Mouse (Mus musculus) CH12.LX (cell line): ENCODE measurements around the gene Gm49320. TPM values are rescaled to one million over a fixed set of nuclear protein-coding genes. Genes with fewer than 3 reads are reported as not detected.
A peak's percentile ranks its signal among the peaks of the same experiment; 100 is the strongest.

ENCODE experiments used
- DNase-seq: peaks from one replicate; pipeline ENCODE4 v3.0.0-alpha.2; 2013; ENCODE audit errors: extremely low read depth
- H3K27ac ChIP-seq: 2 replicates; pipeline ENCODE4 v1.5.1; 2012; ENCODE audit warnings: low read depth, mild to moderate bottlenecking, control low read depth, moderate library complexity; ENCODE audit not compliant: insufficient read depth
- H3K27me3 ChIP-seq: replicated peaks from 2 replicates; pipeline ENCODE3; 2012; ENCODE audit warnings: inconsistent platforms
- H3K36me3 ChIP-seq, 2 experiments: replicated peaks in 1 of 2; 2 replicates each; pipeline versions ENCODE3 to v1.6.1; 2012; ENCODE audit warnings: inconsistent platforms in 1 of 2, low read length in 1 of 2, mild to moderate bottlenecking in 1 of 2, mixed read lengths in 1 of 2, moderate library complexity in 1 of 2; ENCODE audit not compliant: control insufficient read depth in 1 of 2, insufficient read depth in 1 of 2
- H3K4me1 ChIP-seq, 2 experiments: 2 replicates each; pipeline ENCODE4 v1.6.1; 2012; ENCODE audit warnings: inconsistent platforms in 1 of 2, moderate library complexity in 1 of 2; ENCODE audit not compliant: insufficient read depth in 2 of 2, control insufficient read depth in 1 of 2
- H3K4me2 ChIP-seq: 2 replicates; pipeline ENCODE4 v1.6.1; 2012; ENCODE audit warnings: low read depth, mild to moderate bottlenecking, control low read depth; ENCODE audit not compliant: poor library complexity, insufficient read depth, severe bottlenecking
- H3K4me3 ChIP-seq, 3 experiments: fragments of 150-350 bp in 1 of 3; sonication (generic) in 1 of 3; replicated peaks in 1 of 3; 2 replicates each; pipeline versions ENCODE3 to v1.5.1; 2011 to 2012; ENCODE audit warnings: low read depth in 2 of 3, low read length in 2 of 3, mild to moderate bottlenecking in 2 of 3, moderate library complexity in 2 of 3, control low read depth in 1 of 3, improper control_type of control experiment in 1 of 3, inconsistent platforms in 1 of 3, mixed read lengths in 1 of 3; ENCODE audit not compliant: poor library complexity in 1 of 3
- H3K79me2 ChIP-seq: replicated peaks from 2 replicates; pipeline ENCODE4 v1.6.1; 2012; ENCODE audit warnings: mild to moderate bottlenecking, moderate library complexity; ENCODE audit not compliant: control insufficient read depth, poor library complexity, insufficient read depth, severe bottlenecking; ENCODE audit errors: extremely low read depth
- H3K9ac ChIP-seq: 2 replicates; pipeline ENCODE4 v1.6.1; 2012; ENCODE audit warnings: low read depth, mild to moderate bottlenecking, control low read depth, moderate library complexity; ENCODE audit not compliant: insufficient read depth
- H3K9me3 ChIP-seq: replicated peaks from 2 replicates; pipeline ENCODE3; 2012; ENCODE audit warnings: low read length, inconsistent platforms, mixed read lengths
- BHLHE40 ChIP-seq: IDR thresholded peaks from 2 replicates; pipeline ENCODE4 v1.6.1; 2011; ENCODE audit warnings: mild to moderate bottlenecking, low read depth, low read length, improper control_type of control experiment
- CHD1 ChIP-seq: IDR thresholded peaks from 2 replicates; pipeline ENCODE4 v1.6.1; 2012; ENCODE audit warnings: low read depth, low read length, improper control_type of control experiment, inconsistent platforms
- CHD2 ChIP-seq: IDR thresholded peaks from 2 replicates; pipeline ENCODE4 v1.6.1; 2011; ENCODE audit warnings: low read length, improper control_type of control experiment
- CTCF ChIP-seq, 2 experiments: IDR thresholded peaks in 1 of 2; conservative IDR thresholded peaks in 1 of 2; 2 replicates each; pipeline ENCODE4 v1.5.1; 2011 to 2012; ENCODE audit warnings: low read depth in 2 of 2, low read length in 2 of 2, improper control_type of control experiment in 1 of 2, inconsistent platforms in 1 of 2, mild to moderate bottlenecking in 1 of 2, moderate library complexity in 1 of 2
- E2F4 ChIP-seq: IDR thresholded peaks from 2 replicates; pipeline ENCODE4 v1.6.1; 2011; ENCODE audit warnings: low read depth, low read length, improper control_type of control experiment; ENCODE audit not compliant: insufficient replicate concordance
- ELF1 ChIP-seq: IDR thresholded peaks from 2 replicates; pipeline ENCODE4 v1.6.1; 2014; ENCODE audit warnings: low read depth, mild to moderate bottlenecking, inconsistent platforms, low read length, improper control_type of control experiment
- EP300 ChIP-seq: IDR thresholded peaks from 2 replicates; pipeline ENCODE4 v1.6.1; 2011; ENCODE audit warnings: low read length, improper control_type of control experiment
- ETS1 ChIP-seq: conservative IDR thresholded peaks from 2 replicates; pipeline ENCODE4 v1.6.1; 2012; ENCODE audit warnings: low read depth, mild to moderate bottlenecking, inconsistent platforms, low read length, improper control_type of control experiment, moderate library complexity
- GABPA ChIP-seq: IDR thresholded peaks from 2 replicates; pipeline ENCODE4 v1.6.1; 2012; ENCODE audit warnings: low read depth, low read length, improper control_type of control experiment, inconsistent platforms; ENCODE audit not compliant: insufficient replicate concordance
- HCFC1 ChIP-seq: IDR thresholded peaks from 2 replicates; pipeline ENCODE4 v1.6.1; 2012; ENCODE audit warnings: low read depth, mild to moderate bottlenecking, inconsistent platforms, low read length, improper control_type of control experiment
- IRF4 ChIP-seq: IDR thresholded peaks from 2 replicates; pipeline ENCODE4 v1.6.1; 2014; ENCODE audit warnings: low read depth, mild to moderate bottlenecking, inconsistent platforms, low read length, improper control_type of control experiment
- JUN ChIP-seq: IDR thresholded peaks from 2 replicates; pipeline ENCODE4 v1.6.1; 2011; ENCODE audit warnings: low read depth, mild to moderate bottlenecking, low read length, improper control_type of control experiment, moderate library complexity; ENCODE audit not compliant: insufficient read depth
- JUND ChIP-seq: conservative IDR thresholded peaks from 2 replicates; pipeline ENCODE4 v1.6.1; 2011; ENCODE audit warnings: low read depth, low read length, improper control_type of control experiment
- KAT2A ChIP-seq: IDR thresholded peaks from 2 replicates; pipeline ENCODE4 v1.6.1; 2012; ENCODE audit warnings: low read length, improper control_type of control experiment, inconsistent platforms; ENCODE audit not compliant: insufficient replicate concordance
- MAFK ChIP-seq: IDR thresholded peaks from 2 replicates; pipeline ENCODE4 v1.6.1; 2011; ENCODE audit warnings: low read length, improper control_type of control experiment; ENCODE audit not compliant: insufficient replicate concordance
- MAX ChIP-seq: IDR thresholded peaks from 2 replicates; pipeline ENCODE4 v1.6.1; 2011; ENCODE audit warnings: low read length, improper control_type of control experiment
- MAZ ChIP-seq: IDR thresholded peaks from 2 replicates; pipeline ENCODE4 v1.6.1; 2012; ENCODE audit warnings: low read depth, mild to moderate bottlenecking, inconsistent platforms, low read length, improper control_type of control experiment, moderate library complexity
- MEF2A ChIP-seq: IDR thresholded peaks from 2 replicates; pipeline ENCODE4 v1.6.1; 2014; ENCODE audit warnings: low read depth, mild to moderate bottlenecking, inconsistent platforms, low read length, improper control_type of control experiment, borderline replicate concordance
- MXI1 ChIP-seq: IDR thresholded peaks from 2 replicates; pipeline ENCODE4 v1.6.1; 2011; ENCODE audit warnings: mild to moderate bottlenecking, low read depth, low read length, improper control_type of control experiment
- NELFE ChIP-seq: IDR thresholded peaks from 2 replicates; pipeline ENCODE4 v1.6.1; 2011; ENCODE audit warnings: low read depth, low read length, improper control_type of control experiment
- NRF1 ChIP-seq: IDR thresholded peaks from 2 replicates; pipeline ENCODE4 v1.6.1; 2014; ENCODE audit warnings: low read depth, mild to moderate bottlenecking, inconsistent platforms, low read length, improper control_type of control experiment, moderate library complexity
- PAX5 ChIP-seq: IDR thresholded peaks from 2 replicates; pipeline ENCODE4 v1.6.1; 2012; ENCODE audit warnings: low read length, inconsistent platforms, mixed read lengths
- POLR2A ChIP-seq: IDR thresholded peaks from 2 replicates; pipeline ENCODE4 v1.6.1; 2011; ENCODE audit warnings: low read depth, mild to moderate bottlenecking, improper control_type of control experiment, low read length
- POLR2AphosphoS2 ChIP-seq: IDR thresholded peaks from 2 replicates; pipeline ENCODE4 v1.6.1; 2011; ENCODE audit warnings: low read depth, low read length, improper control_type of control experiment
- RAD21 ChIP-seq: IDR thresholded peaks from 2 replicates; pipeline ENCODE4 v1.6.1; 2011; ENCODE audit warnings: low read depth, mild to moderate bottlenecking, low read length, improper control_type of control experiment, moderate library complexity
- RCOR1 ChIP-seq: conservative IDR thresholded peaks from 2 replicates; pipeline ENCODE4 v1.6.1; 2012; ENCODE audit warnings: low read depth, mild to moderate bottlenecking, inconsistent platforms, low read length, improper control_type of control experiment
- SIN3A ChIP-seq: IDR thresholded peaks from 2 replicates; pipeline ENCODE4 v1.6.1; 2012; ENCODE audit warnings: low read length, improper control_type of control experiment, inconsistent platforms
- SMC3 ChIP-seq: IDR thresholded peaks from 2 replicates; pipeline ENCODE4 v1.6.1; 2011; ENCODE audit warnings: low read depth, low read length, improper control_type of control experiment
- TBP ChIP-seq: conservative IDR thresholded peaks from 2 replicates; pipeline ENCODE4 v1.6.1; 2011; ENCODE audit warnings: low read depth, low read length, improper control_type of control experiment
- TCF12 ChIP-seq: IDR thresholded peaks from 2 replicates; pipeline ENCODE4 v1.6.1; 2014; ENCODE audit warnings: low read depth, mild to moderate bottlenecking, inconsistent platforms, low read length, improper control_type of control experiment
- UBTF ChIP-seq: IDR thresholded peaks from 2 replicates; pipeline ENCODE4 v1.6.1; 2012; ENCODE audit warnings: low read depth, mild to moderate bottlenecking, inconsistent platforms, low read length, improper control_type of control experiment, moderate library complexity
- USF1 ChIP-seq: IDR thresholded peaks from 2 replicates; pipeline ENCODE4 v1.6.1; 2014; ENCODE audit warnings: low read depth, mild to moderate bottlenecking, inconsistent platforms, low read length, improper control_type of control experiment
- USF2 ChIP-seq: conservative IDR thresholded peaks from 2 replicates; pipeline ENCODE4 v1.6.1; 2011; ENCODE audit warnings: low read depth, low read length, improper control_type of control experiment
- ZC3H11A ChIP-seq: IDR thresholded peaks from 2 replicates; pipeline ENCODE4 v1.6.1; 2012; ENCODE audit warnings: low read depth, mild to moderate bottlenecking, inconsistent platforms, low read length, improper control_type of control experiment
- ZKSCAN1 ChIP-seq: IDR thresholded peaks from 2 replicates; pipeline ENCODE4 v1.6.1; 2012; ENCODE audit warnings: low read depth, inconsistent platforms, low read length, improper control_type of control experiment, borderline replicate concordance
- ZMIZ1 ChIP-seq: IDR thresholded peaks from 2 replicates; pipeline ENCODE4 v1.6.1; 2012; ENCODE audit warnings: low read depth, mild to moderate bottlenecking, inconsistent platforms, low read length, improper control_type of control experiment
- ZNF384 ChIP-seq: IDR thresholded peaks from 2 replicates; pipeline ENCODE4 v1.6.1; 2012; ENCODE audit warnings: low read depth, low read length, improper control_type of control experiment, inconsistent platforms
- dilution Hi-C: fragments of 300-500 bp; cut with MboI; formaldehyde crosslinking; loops from 2 replicates; pipeline ENCODE4 v1.14.3; 2020; ENCODE audit warnings: low sequenced_read_pairs; ENCODE audit not compliant: extremely low pct_unique_long_range_greater_than_20kb, extremely low pct_ligation_motif_present
- in situ Hi-C: fragments of 300-500 bp; cut with MboI; formaldehyde crosslinking; loops from 3 replicates; pipeline ENCODE4 v1.14.3; 2019; ENCODE audit warnings: low sequenced_read_pairs, low pct_ligation_motif_present, low pct_unique_long_range_greater_than_20kb, mixed read lengths
- polyA plus RNA-seq: library from polyadenylated mRNA; unstranded; fragments of >175 nt; gene quantifications from 2 replicates; pipeline ENCODE4 v1.2.1, GENCODE M21; 2012; ENCODE audit warnings: low read depth; ENCODE audit not compliant: insufficient read length
- total RNA-seq, 2 experiments: library from RNA; depleted of rRNA; stranded (reverse); fragments of 300-350 nt in 1 of 2; fragments of >200 nt in 1 of 2; gene quantifications; 2 replicates each; pipeline ENCODE4 v1.2.3; 2012 to 2014

Gene Gm49320
- total and polyA plus RNA-seq, 3 experiments, result 0.08 to 0.23 (median 0.08) TPM

DNA sequence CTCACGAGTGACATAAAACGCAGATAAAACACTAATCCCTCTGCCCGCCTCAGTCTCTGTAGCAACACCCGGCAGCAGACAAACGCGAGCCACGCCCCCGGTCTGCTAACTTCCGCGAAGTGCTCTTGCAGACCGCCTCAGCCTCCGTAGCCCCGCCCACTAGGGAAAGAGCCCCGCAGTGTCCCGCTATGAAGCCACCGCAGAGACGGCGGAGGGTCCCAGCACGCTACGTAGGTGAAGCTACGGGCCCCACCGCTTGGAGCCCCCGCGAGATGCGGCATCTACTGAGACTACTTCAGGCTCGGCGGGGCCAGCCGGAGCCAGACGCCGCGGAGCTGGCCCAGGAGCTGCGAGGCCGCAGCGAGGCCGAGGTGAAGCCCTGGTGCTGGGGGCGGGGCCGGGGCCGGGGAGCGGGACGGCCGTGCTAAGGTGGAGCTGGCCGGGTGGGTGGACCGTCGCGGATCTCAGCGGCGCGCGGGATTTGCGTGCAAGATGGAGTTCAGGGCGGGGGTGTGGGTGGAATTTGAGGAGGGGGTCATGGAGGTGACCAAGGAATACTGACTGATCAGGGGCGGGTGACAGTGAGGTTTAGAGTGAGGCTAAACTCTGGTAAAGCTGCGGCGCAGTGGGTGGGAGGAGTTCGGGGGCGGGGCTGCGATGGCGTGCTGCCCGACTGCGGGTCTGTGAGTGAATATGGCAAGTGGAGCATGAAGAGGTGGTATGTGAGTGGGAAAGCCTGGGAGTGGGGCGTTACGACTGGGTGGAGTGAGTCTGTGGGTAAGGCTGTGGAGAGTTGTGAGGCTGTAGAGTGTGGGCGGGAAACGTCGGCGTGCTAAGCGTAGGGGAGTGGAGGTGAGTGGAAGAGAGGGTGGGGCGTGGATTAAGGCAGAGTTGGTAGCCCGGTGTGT is 14.5 kb downstream of the Gm49320 start, which contains the start of gene Snapc2:
Gene Snapc2 (plus strand): TSS at position 147 of the 908 bp plus-strand sequence.
- in situ Hi-C loops, result loop anchor here (10.0 kb wide), 1 partner anchor 62 kb away; no protein-coding TSS in a partner anchor
- TF ChIP-seq BHLHE40, result 0 out of 2 replicates have a peak, but pooled peaks have one; percentile 21
- TF ChIP-seq ETS1, result no peak
- TF ChIP-seq JUN, result no peak
- TF ChIP-seq CHD1, result no peak
- TF ChIP-seq GABPA, result no peak; the same call in 1 of the 2 replicates
- peak; percentile 90 for TF ChIP-seq HCFC1
- peak; percentile 83; the same call in 1 of the 2 replicates for TF ChIP-seq KAT2A
- no peak for TF ChIP-seq EP300
- TF ChIP-seq E2F4, result no peak
- TF ChIP-seq CTCF (conservative IDR thresholded peaks at IDR 0.05 in 1 of 2, IDR thresholded peaks at IDR 0.05 in 1 of 2; ENCODE audit: low read depth in 2 of 2, low read length in 2 of 2), result no peak
- TF ChIP-seq POLR2AphosphoS2, result peak; percentile 85; the same call in 1 of the 2 replicates
- TF ChIP-seq RCOR1, result 0 out of 2 replicates have a peak, but pooled peaks have one; percentile 14
- TF ChIP-seq ZNF384, result no peak
- TF ChIP-seq ELF1, result peak; percentile 94
- no peak for TF ChIP-seq SMC3
- TF ChIP-seq ZKSCAN1, result no peak
- peak; percentile 29; the same call in 1 of the 2 replicates for TF ChIP-seq NRF1
- TF ChIP-seq UBTF, result 0 out of 2 replicates have a peak, but pooled peaks have one; percentile 59
- peak; percentile 80 for TF ChIP-seq MAZ
- TF ChIP-seq MEF2A, result peak; percentile 61; the same call in 1 of the 2 replicates
- TF ChIP-seq MAFK, result no peak
- TF ChIP-seq TCF12, result peak; percentile 81
- peak; percentile 90 for TF ChIP-seq SIN3A
- no peak for TF ChIP-seq RAD21
- TF ChIP-seq ZC3H11A, result no peak
- no peak for TF ChIP-seq PAX5
- TF ChIP-seq JUND, result no peak
- 0 out of 2 replicates have a peak, but pooled peaks have one; percentile 17 for TF ChIP-seq TBP
- TF ChIP-seq IRF4, result peak; percentile 57
- no peak; the same call in 1 of the 2 replicates for TF ChIP-seq ZMIZ1
- peak; percentile 75 for TF ChIP-seq POLR2A
- TF ChIP-seq CHD2, result peak; percentile 43; the same call in 1 of the 2 replicates
- peak; percentile 73; the same call in 1 of the 2 replicates for TF ChIP-seq MAX
- TF ChIP-seq MXI1, result peak; percentile 84
- TF ChIP-seq NELFE, result peak; percentile 73
- TF ChIP-seq USF2, result no peak
- TF ChIP-seq USF1, result no peak
- TF ChIP-seq, all 38 proteins: peak for 19

More for the DNA sequence above, 14.5 kb downstream of the Gm49320 start, which contains the start of gene Snapc2:
- dilution Hi-C loops, result no loop called here
- Histone ChIP-seq H3K79me2 (no peaks in the 10 kb centered on the region), H3K4me1 (peaks cover 7 to 14% of the 10 kb centered on the region in 2 experiments), H3K27ac (no peak within 1 kb of the TSS), H3K27me3 (no peaks in the 10 kb centered on the region), H3K9me3 (no peaks in the 10 kb centered on the region), H3K4me3 (peak within 1 kb of the TSS; percentile 64 to 68 (median 67)), H3K4me2 (peak within 1 kb of the TSS; percentile 82), H3K36me3 (peaks cover 45 to 71% of the 10 kb centered on the region in 2 experiments), H3K9ac (peak within 1 kb of the TSS; percentile 76)
- DNase-seq, result peak; percentile 96
